Mouse (Mus musculus): ENCODE data around the gene Fam129a. TPM values are rescaled to one million over a fixed set of nuclear protein-coding genes. Genes with fewer than 3 reads are reported as not detected.

Gene Fam129a
- total RNA-seq (2021), result 1 to 10 TPM; 1.4 to 2.1 TPM
- long read RNA-seq, experiment 1, full-length matches to known transcripts, result 2 of 3 reads
- long read RNA-seq, experiment 1, partial matches to known transcripts, result 1 of 3 reads
- long read RNA-seq, experiment 1, other reads (novel, unspliced or antisense), result 0 of 3 reads
- long read RNA-seq, experiment 2, full-length matches to known transcripts, result 6 of 7 reads
- long read RNA-seq, experiment 2, partial matches to known transcripts, result 0 of 7 reads
- long read RNA-seq, experiment 2, other reads (novel, unspliced or antisense), result 1 of 7 reads

- peak; percentile 15 to 20 for DNase-seq (ENCODE audit: extremely low spot score in 1 of 2, low spot score in 2 of 2)
- Histone ChIP-seq H3K4me3 (peak within 1 kb of the TSS; percentile 47), H3K27ac (no peak within 1 kb of the TSS)
- no peak for TF ChIP-seq CTCF (IDR thresholded peaks at IDR 0.05)
- intact Hi-C loops (cut with DNase I), result no loop called here
Observed at GRCm38 (mm10) chr1:151570981-151571837, at the start of gene Fam129a. Gene Fam129a (plus strand): TSS chr1:151571186.

DNA sequence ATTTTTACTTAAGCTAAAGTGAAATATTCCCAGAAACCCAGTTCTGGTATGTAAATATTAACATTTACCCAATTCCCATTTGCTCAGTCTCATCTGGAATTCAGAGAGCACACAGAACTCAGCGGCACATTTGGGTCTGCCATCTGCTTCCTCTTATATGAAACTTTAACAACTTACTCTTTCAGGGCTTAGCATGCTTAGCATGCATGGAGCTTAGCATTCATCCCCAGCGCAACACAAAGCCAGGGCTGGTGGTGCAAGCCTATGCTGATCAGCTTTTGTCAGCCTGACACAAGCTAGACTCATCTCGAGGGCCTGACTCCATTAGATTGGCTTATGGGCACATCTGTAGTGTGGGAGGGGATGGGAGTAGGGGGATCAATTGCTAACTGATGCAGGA, 44.3 kb upstream of the Fam129a start:
- Histone ChIP-seq H3K27ac (no peak overlapping the region), H3K4me3 (no peak overlapping the region)
- no peak for DNase-seq (ENCODE audit: extremely low spot score in 1 of 2, low spot score in 2 of 2)
- intact Hi-C loops (cut with DNase I), result no loop called here
- TF ChIP-seq CTCF (IDR thresholded peaks at IDR 0.05), result no peak

DNA sequence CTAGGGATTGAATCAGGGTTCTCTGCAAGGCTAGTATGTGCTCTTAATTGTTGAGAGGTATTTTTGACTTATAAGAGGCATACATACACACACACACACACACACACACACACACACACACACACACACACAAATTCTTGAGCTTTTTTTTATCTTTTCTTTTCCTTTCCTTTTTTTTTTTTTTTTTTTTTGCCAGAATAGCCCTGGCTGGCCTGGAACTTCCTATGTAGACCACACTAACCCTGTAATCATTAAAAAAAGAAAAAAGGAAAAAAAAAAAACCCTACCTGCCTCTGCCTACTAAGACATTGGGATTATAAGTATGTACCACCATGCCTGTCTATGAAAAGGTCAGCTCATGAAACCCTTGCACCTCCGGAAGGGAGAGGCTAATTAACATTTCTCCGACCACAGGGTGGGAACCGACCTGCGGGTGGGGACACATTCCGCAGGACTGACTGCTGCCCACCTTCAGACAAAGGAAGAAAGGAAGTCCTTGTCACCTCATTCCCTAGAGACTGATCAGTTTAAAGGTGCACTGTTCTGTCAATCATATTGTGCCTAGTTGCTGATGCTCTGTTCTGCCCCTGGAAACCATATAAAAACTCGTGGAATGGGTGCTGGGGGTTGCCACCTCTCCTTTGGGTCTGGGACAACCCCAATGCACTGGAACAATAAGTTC, 27.0 kb upstream of the Fam129a start:
- no peak for TF ChIP-seq CTCF (IDR thresholded peaks at IDR 0.05)
- Histone ChIP-seq H3K27ac (no peak overlapping the region), H3K4me3 (no peak overlapping the region)
- intact Hi-C loops (cut with DNase I), result no loop called here
- no peak for DNase-seq (ENCODE audit: extremely low spot score in 1 of 2, low spot score in 2 of 2)

DNA sequence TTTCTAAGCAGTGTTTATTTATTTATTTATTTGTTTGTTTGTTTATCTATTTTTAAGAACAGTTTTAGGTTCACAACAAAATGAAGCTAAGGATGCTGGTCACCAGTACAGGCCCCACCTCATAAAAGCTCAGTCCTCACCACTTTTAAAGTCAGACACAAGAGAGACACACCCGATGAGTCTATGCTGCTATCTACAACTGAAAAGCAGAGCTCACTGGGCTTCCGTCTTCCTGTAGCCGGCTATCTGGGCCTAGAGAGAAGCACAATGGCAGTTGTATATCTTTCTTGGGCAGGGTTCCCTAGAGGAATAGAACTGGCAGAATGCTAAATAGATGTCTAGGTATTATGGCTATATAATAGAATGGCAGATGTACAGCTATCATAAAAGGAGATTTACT, 26.4 kb upstream of the Fam129a start:
- H3K4me3 ChIP-seq, result no peak overlapping the region
- DNase-seq (ENCODE audit: extremely low spot score in 1 of 2, low spot score in 2 of 2), result no peak
- H3K27ac ChIP-seq, result no peak overlapping the region
- TF ChIP-seq CTCF (IDR thresholded peaks at IDR 0.05), result no peak
- intact Hi-C loops (cut with DNase I), result no loop called here

DNA sequence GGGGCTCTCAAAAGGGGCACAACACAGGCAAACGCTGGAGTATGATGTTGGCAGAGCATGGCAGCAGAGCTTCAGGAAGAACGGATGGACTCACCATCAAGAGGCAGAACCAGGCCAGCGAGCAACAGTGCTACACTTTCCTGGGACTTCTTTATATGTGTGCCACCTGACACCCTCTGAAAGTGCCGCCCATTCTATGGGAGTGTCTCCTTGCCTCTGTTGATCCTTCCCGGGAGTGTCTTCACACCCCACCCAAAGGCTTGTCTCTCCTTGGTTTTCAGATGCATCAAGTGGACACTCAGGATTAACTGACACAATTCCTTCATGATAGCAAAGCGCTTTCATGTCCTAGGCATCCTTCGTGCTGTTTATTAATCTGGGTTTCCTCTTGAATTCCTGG, 25.4 kb upstream of the Fam129a start:
- no peak for TF ChIP-seq CTCF (IDR thresholded peaks at IDR 0.05)
- no peak for DNase-seq (ENCODE audit: extremely low spot score in 1 of 2, low spot score in 2 of 2)
- no peak overlapping the region for H3K27ac ChIP-seq
- H3K4me3 ChIP-seq, result no peak overlapping the region
- intact Hi-C loops (cut with DNase I), result no loop called here

DNA sequence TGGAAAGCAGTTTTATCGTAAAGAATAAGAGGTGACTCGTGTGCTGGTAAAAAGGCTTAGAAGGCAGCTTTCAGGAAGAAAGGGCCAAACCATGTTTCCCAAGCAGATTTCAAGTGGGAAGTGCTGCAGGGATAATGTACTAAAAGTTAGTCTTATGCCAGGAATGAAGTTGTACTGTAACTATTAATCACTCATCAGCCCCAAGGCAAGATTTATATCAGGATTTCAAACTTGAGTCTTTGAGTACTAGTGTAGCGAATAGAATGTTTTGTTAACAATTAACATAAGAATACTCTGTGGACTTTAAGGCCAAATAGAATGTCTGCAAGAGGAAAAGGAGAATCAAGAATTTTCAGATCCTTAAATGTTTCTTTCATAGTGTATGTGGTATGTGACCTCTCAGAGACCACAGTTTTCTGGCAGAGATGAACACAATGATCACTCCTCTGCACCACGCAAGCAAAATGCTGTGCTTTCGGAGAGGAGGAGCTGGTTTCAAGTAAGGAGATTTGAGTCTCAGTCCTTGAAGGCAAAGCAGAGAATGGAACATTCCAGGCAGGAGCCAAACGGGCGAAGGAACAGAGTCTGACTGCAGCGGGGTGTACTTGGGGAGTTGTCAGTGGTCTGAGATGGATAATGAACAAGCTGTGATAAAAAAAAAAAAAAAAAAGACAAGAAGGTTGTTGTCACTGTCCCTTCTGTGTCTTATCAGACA, 21.9 kb upstream of the Fam129a start:
- Histone ChIP-seq H3K27ac (no peak overlapping the region), H3K4me3 (no peak overlapping the region)
- intact Hi-C loops (cut with DNase I), result no loop called here
- no peak for DNase-seq (ENCODE audit: extremely low spot score in 1 of 2, low spot score in 2 of 2)
- TF ChIP-seq CTCF (IDR thresholded peaks at IDR 0.05), result no peak

- H3K27ac ChIP-seq, result no peak overlapping the region
- no peak for DNase-seq (ENCODE audit: extremely low spot score in 1 of 2, low spot score in 2 of 2)
- no peak overlapping the region for H3K4me3 ChIP-seq
- intact Hi-C loops (cut with DNase I), result no loop called here
- TF ChIP-seq CTCF (IDR thresholded peaks at IDR 0.05), result no peak
Observed at GRCm38 (mm10) chr1:151549794-151550193, 21.2 kb upstream of the Fam129a start.

- no peak for DNase-seq (ENCODE audit: extremely low spot score in 1 of 2, low spot score in 2 of 2)
- no peak for TF ChIP-seq CTCF (IDR thresholded peaks at IDR 0.05)
- Histone ChIP-seq H3K27ac (no peak overlapping the region), H3K4me3 (no peak overlapping the region)
- intact Hi-C loops (cut with DNase I), result no loop called here
Observed at GRCm38 (mm10) chr1:151550587-151551479, 20.2 kb upstream of the Fam129a start.

- DNase-seq (ENCODE audit: extremely low spot score in 1 of 2, low spot score in 2 of 2), result no peak
- intact Hi-C loops (cut with DNase I), result no loop called here
- no peak for TF ChIP-seq CTCF (IDR thresholded peaks at IDR 0.05)
- Histone ChIP-seq H3K4me3 (no peak overlapping the region), H3K27ac (no peak overlapping the region)
Observed at GRCm38 (mm10) chr1:151560536-151560935, 10.4 kb upstream of the Fam129a start.

GRCm38 (mm10) chr1:151563401-151563800, 7.6 kb upstream of the Fam129a start:
- H3K27ac ChIP-seq, result no peak overlapping the region
- intact Hi-C loops (cut with DNase I), result no loop called here
- no peak for TF ChIP-seq CTCF (IDR thresholded peaks at IDR 0.05)
- H3K4me3 ChIP-seq, result no peak overlapping the region
- no peak for DNase-seq (ENCODE audit: extremely low spot score in 1 of 2, low spot score in 2 of 2)

DNA sequence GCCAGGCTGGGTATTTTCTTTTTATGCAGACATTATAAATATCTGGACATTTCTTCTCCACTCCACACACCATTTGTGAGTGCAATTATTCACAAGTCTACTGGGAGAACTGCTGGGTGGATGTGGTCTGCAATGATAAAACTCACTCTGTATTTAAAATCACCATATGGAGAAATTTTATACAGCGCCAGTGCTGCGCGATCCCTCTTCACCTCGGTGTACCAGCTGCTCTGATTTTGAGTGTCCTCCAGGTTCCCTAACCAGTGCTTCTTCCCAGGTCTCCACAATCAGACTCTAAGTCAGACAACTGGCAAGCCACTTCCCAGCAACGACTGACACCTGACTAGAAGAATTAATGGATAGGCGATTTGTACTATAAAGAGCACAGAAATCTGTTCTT, 7.1 kb upstream of the Fam129a start:
- Histone ChIP-seq H3K4me3 (no peak overlapping the region), H3K27ac (no peak overlapping the region)
- no peak for DNase-seq (ENCODE audit: extremely low spot score in 1 of 2, low spot score in 2 of 2)
- no peak for TF ChIP-seq CTCF (IDR thresholded peaks at IDR 0.05)
- intact Hi-C loops (cut with DNase I), result loop anchor here (1.0 kb wide), 1 partner anchor 142 kb away; no protein-coding TSS in a partner anchor
